Mouse (Mus musculus) bone marrow, adult 2 months (tissue): ENCODE data around the gene Casp14.

Experiments used
- CTCF ChIP-seq: fragments of 200-500 bp; IDR thresholded peaks from 2 replicates; pipeline ENCODE4 v1.5.1; 2011; ENCODE audit warnings: low read length, control low read depth; ENCODE audit not compliant: control insufficient read depth, insufficient read depth
- POLR2A ChIP-seq: fragments of 200-500 bp; IDR thresholded peaks from 2 replicates; pipeline ENCODE4 v1.6.1; 2011; ENCODE audit warnings: low read depth, mild to moderate bottlenecking, control low read depth, low read length, borderline replicate concordance; ENCODE audit not compliant: control insufficient read depth

DNA sequence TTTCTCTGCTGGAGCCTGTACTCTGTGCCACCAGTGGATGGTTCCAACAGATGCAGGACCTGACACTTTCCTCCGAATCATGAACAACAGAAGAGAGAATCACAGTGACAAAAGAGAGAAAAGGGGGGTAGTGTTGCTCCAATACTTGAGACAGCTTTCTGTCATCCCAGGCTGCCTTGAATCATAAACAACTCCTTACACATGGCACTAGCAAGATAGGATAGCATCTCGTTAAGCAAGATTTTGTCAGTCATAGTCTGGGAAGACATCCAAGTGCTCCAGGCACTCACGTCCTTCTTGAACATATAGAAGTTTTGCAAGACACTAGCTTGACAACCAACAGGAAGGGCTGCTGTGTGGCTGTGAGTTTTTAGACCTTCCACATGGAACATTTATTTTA lies 8.9 kb upstream of the Casp14 start:
- TF ChIP-seq CTCF (no peak), POLR2A (no peak)
